Mouse (Mus musculus) forebrain, embryonic 12.5 days (tissue): Measurements from ENCODE around the gene Mmgt1. TPM values are rescaled to one million over a fixed set of nuclear protein-coding genes. Genes with fewer than 3 reads are reported as not detected.

Experiments used
- ATAC-seq: fragments of 200-750 bp; cut with Nextera tagmentation; 2 replicates; pipeline ENCODE4 v1.8.0; 2017; ENCODE audit warnings: moderate TSS enrichment; ENCODE audit not compliant: low FRiP score
- H3K27ac ChIP-seq: fragments of 300-500 bp; sonication (generic); 2 replicates; pipeline ENCODE4 v1.5.1; 2016; ENCODE audit warnings: mild to moderate bottlenecking
- H3K27me3 ChIP-seq: fragments of 300-500 bp; sonication (generic); 2 replicates; pipeline ENCODE4 v1.6.1; 2016; ENCODE audit warnings: mild to moderate bottlenecking
- H3K36me3 ChIP-seq: fragments of 300-500 bp; sonication (generic); replicated peaks from 2 replicates; pipeline ENCODE4 v1.6.1; 2016; ENCODE audit warnings: mild to moderate bottlenecking
- H3K4me1 ChIP-seq: fragments of 300-500 bp; sonication (generic); 2 replicates; pipeline ENCODE4 v1.6.1; 2016
- H3K4me2 ChIP-seq: fragments of 300-500 bp; sonication (generic); 2 replicates; pipeline ENCODE4 v1.6.1; 2016; ENCODE audit warnings: mild to moderate bottlenecking, moderate library complexity
- H3K4me3 ChIP-seq: fragments of 300-500 bp; sonication (generic); replicated peaks from 2 replicates; pipeline ENCODE4 v1.5.1; 2016; ENCODE audit warnings: mild to moderate bottlenecking
- H3K9ac ChIP-seq: fragments of 300-500 bp; sonication (generic); 2 replicates; pipeline ENCODE4 v1.6.1; 2016; ENCODE audit warnings: mild to moderate bottlenecking
- H3K9me3 ChIP-seq: fragments of 300-500 bp; sonication (generic); 2 replicates; pipeline ENCODE4 v1.6.1; 2016
- WGBS: fragments of 180-500 bp; shearing (Covaris S2); methylation state at CpG from one replicate; pipeline ENCODE4 v1.1.7; 2016; 5-methylcytosine and 5-hydroxymethylcytosine counted together
- polyA plus RNA-seq: library from polyadenylated mRNA; unstranded; fragments of >200 nt; fragmentation: Nextera tagmentation; extraction: Ambion mirVana; gene quantifications from 2 replicates; pipeline ENCODE4 v1.2.1, GENCODE M21; 2016

Gene Mmgt1
- 53.2 and 56.7 TPM in 2 replicates for polyA plus RNA-seq

GRCm38 (mm10) chrX:56597887-56598640, at the start of gene Mmgt1:
Mmgt1 (minus strand) TSS chrX:56598069.
- Histone ChIP-seq H3K36me3 (no peaks in the 10 kb centered on the region), H3K27ac (peak within 1 kb of the TSS; percentile 80), H3K9ac (peak within 1 kb of the TSS; percentile 80), H3K27me3 (no peaks in the 10 kb centered on the region), H3K4me3 (peak within 1 kb of the TSS; percentile 66), H3K9me3 (no peaks in the 10 kb centered on the region), H3K4me2 (peak within 1 kb of the TSS; percentile 56), H3K4me1 (peaks cover 10% of the 10 kb centered on the region; the same call in 1 of the 2 replicates)
- 18% methylated on average over 44 of the region's 44 CpGs for WGBS
- ATAC-seq: peak; percentile 99

- 14% methylated on average over 1 of the region's 1 CpGs for WGBS
These were observed 42.2 kb upstream of the Mmgt1 start for GRCm38 (mm10) chrX:56640066-56640465.

GRCm38 (mm10) chrX:56636185-56636584, 38.3 kb upstream of the Mmgt1 start:
- Histone ChIP-seq H3K4me1 (no peaks in the 10 kb centered on the region), H3K9ac (no peak overlapping the region), H3K9me3 (no peaks in the 10 kb centered on the region), H3K27me3 (no peaks in the 10 kb centered on the region), H3K4me3 (no peak overlapping the region), H3K36me3 (no peaks in the 10 kb centered on the region), H3K27ac (no peak overlapping the region), H3K4me2 (no peak overlapping the region)
- 88% methylated on average over 5 of the region's 5 CpGs for WGBS
- no peak for ATAC-seq

More at GRCm38 (mm10) chrX:56640066-56640465, 42.2 kb upstream of the Mmgt1 start:
- no peak overlapping the region for H3K4me2 ChIP-seq
- ATAC-seq: no peak
- H3K27me3 ChIP-seq: no peaks in the 10 kb centered on the region
- H3K36me3 ChIP-seq: no peaks in the 10 kb centered on the region
- H3K9ac ChIP-seq: no peak overlapping the region
- no peak overlapping the region for H3K27ac ChIP-seq
- H3K4me3 ChIP-seq: no peak overlapping the region
- H3K9me3 ChIP-seq: no peaks in the 10 kb centered on the region
- no peaks in the 10 kb centered on the region for H3K4me1 ChIP-seq

GRCm38 (mm10) chrX:56615236-56615635, 17.4 kb upstream of the Mmgt1 start:
- no peaks in the 10 kb centered on the region for H3K9me3 ChIP-seq
- WGBS: 85% methylated on average over 2 of the region's 2 CpGs

GRCm38 (mm10) chrX:56610318-56610694, 12.4 kb upstream of the Mmgt1 start:
- Histone ChIP-seq H3K9me3 (no peaks in the 10 kb centered on the region), H3K27ac (peak overlapping the region; percentile 77), H3K9ac (peak overlapping the region; percentile 69), H3K4me3 (peak overlapping the region; percentile 58), H3K27me3 (no peaks in the 10 kb centered on the region), H3K4me1 (peaks cover 8% of the 10 kb centered on the region), H3K36me3 (no peaks in the 10 kb centered on the region), H3K4me2 (peak overlapping the region; percentile 60)
- ATAC-seq: peak; percentile 45
- 19% methylated on average over 13 of the region's 13 CpGs for WGBS

More at GRCm38 (mm10) chrX:56615236-56615635, 17.4 kb upstream of the Mmgt1 start:
- H3K27ac ChIP-seq: no peak overlapping the region
- H3K9ac ChIP-seq: no peak overlapping the region
- no peak overlapping the region for H3K4me2 ChIP-seq
- no peak for ATAC-seq
- peaks cover 8% of the 10 kb centered on the region for H3K4me1 ChIP-seq
- no peak overlapping the region for H3K4me3 ChIP-seq
- no peaks in the 10 kb centered on the region for H3K36me3 ChIP-seq
- H3K27me3 ChIP-seq: no peaks in the 10 kb centered on the region

- no peaks in the 10 kb centered on the region for H3K36me3 ChIP-seq
- H3K4me3 ChIP-seq: peak within 1 kb of the TSS; percentile 58
- peaks cover 8% of the 10 kb centered on the region for H3K4me1 ChIP-seq
- no peaks in the 10 kb centered on the region for H3K9me3 ChIP-seq
- WGBS: 15% methylated on average over 40 of the region's 50 CpGs
- no peaks in the 10 kb centered on the region for H3K27me3 ChIP-seq
- peak; percentile 97 for ATAC-seq
- H3K4me2 ChIP-seq: peak within 1 kb of the TSS; percentile 60
- peak within 1 kb of the TSS; percentile 77 for H3K27ac ChIP-seq
- H3K9ac ChIP-seq: peak within 1 kb of the TSS; percentile 69
These were observed 11.9 kb upstream of the Mmgt1 start, which contains the start of gene Slc9a6 for GRCm38 (mm10) chrX:56609623-56610317. Slc9a6 (plus strand) TSS chrX:56609757.

GRCm38 (mm10) chrX:56609285-56609622, 11.4 kb upstream of the Mmgt1 start:
- Histone ChIP-seq H3K27ac (no peak overlapping the region), H3K27me3 (no peaks in the 10 kb centered on the region), H3K4me3 (peak overlapping the region; percentile 58), H3K36me3 (no peaks in the 10 kb centered on the region), H3K4me1 (peaks cover 8% of the 10 kb centered on the region), H3K4me2 (peak overlapping the region; percentile 39), H3K9me3 (no peaks in the 10 kb centered on the region), H3K9ac (peak overlapping the region; percentile 69; the same call in 1 of the 2 replicates)
- WGBS: 36% methylated on average over 7 of the region's 7 CpGs
- no peak; the same call in none of the 2 replicates for ATAC-seq

GRCm38 (mm10) chrX:56607032-56607710, 9.3 kb upstream of the Mmgt1 start:
- ATAC-seq: no peak
- Histone ChIP-seq H3K4me2 (no peak overlapping the region), H3K27ac (no peak overlapping the region), H3K4me1 (peaks cover 8% of the 10 kb centered on the region), H3K9me3 (no peaks in the 10 kb centered on the region), H3K4me3 (no peak overlapping the region), H3K27me3 (no peaks in the 10 kb centered on the region), H3K9ac (no peak overlapping the region), H3K36me3 (no peaks in the 10 kb centered on the region)
- whole genome bisulfite sequencing: 88% methylated on average over 7 of the region's 7 CpGs

GRCm38 (mm10) chrX:56606536-56606935, 8.7 kb upstream of the Mmgt1 start:
- Histone ChIP-seq H3K4me2 (no peak overlapping the region), H3K4me1 (peaks cover 8% of the 10 kb centered on the region), H3K4me3 (no peak overlapping the region), H3K27ac (no peak overlapping the region), H3K9ac (no peak overlapping the region), H3K36me3 (no peaks in the 10 kb centered on the region), H3K9me3 (no peaks in the 10 kb centered on the region), H3K27me3 (no peaks in the 10 kb centered on the region)
- WGBS: 73% methylated on average over 2 of the region's 2 CpGs
- ATAC-seq: no peak

GRCm38 (mm10) chrX:56597219-56597886, 516 bp downstream of the Mmgt1 start:
- H3K27ac ChIP-seq: peak overlapping the region; percentile 80
- ATAC-seq: peak; percentile 79
- H3K4me3 ChIP-seq: peak overlapping the region; percentile 66
- peak overlapping the region; percentile 56 for H3K4me2 ChIP-seq
- H3K9ac ChIP-seq: peak overlapping the region; percentile 80
- peaks cover 10% of the 10 kb centered on the region; the same call in 1 of the 2 replicates for H3K4me1 ChIP-seq
- H3K27me3 ChIP-seq: no peaks in the 10 kb centered on the region
- H3K36me3 ChIP-seq: no peaks in the 10 kb centered on the region
- no peaks in the 10 kb centered on the region for H3K9me3 ChIP-seq
- WGBS: 23% methylated on average over 25 of the region's 25 CpGs

GRCm38 (mm10) chrX:56578200-56578599, 19.7 kb downstream of the Mmgt1 start:
- Histone ChIP-seq H3K36me3 (no peaks in the 10 kb centered on the region), H3K4me2 (no peak overlapping the region), H3K27me3 (no peaks in the 10 kb centered on the region), H3K9me3 (no peaks in the 10 kb centered on the region), H3K27ac (no peak overlapping the region), H3K4me3 (no peak overlapping the region), H3K4me1 (no peaks in the 10 kb centered on the region), H3K9ac (no peak overlapping the region)
- WGBS: 76% methylated on average over 2 of the region's 2 CpGs
- ATAC-seq: no peak

- no peak overlapping the region for H3K9ac ChIP-seq
- WGBS: 22% methylated on average over 6 of the region's 6 CpGs
These were observed 25.4 kb downstream of the Mmgt1 start for GRCm38 (mm10) chrX:56572465-56572864.

More at GRCm38 (mm10) chrX:56572465-56572864, 25.4 kb downstream of the Mmgt1 start:
- H3K27ac ChIP-seq: no peak overlapping the region
- H3K4me3 ChIP-seq: no peak overlapping the region
- H3K27me3 ChIP-seq: no peaks in the 10 kb centered on the region
- no peak for ATAC-seq
- H3K4me2 ChIP-seq: no peak overlapping the region
- H3K36me3 ChIP-seq: no peaks in the 10 kb centered on the region
- H3K4me1 ChIP-seq: no peaks in the 10 kb centered on the region
- H3K9me3 ChIP-seq: no peaks in the 10 kb centered on the region
